Mouse (Mus musculus) thymus, adult 2 months (tissue): ENCODE data around the gene Plekhn1.

ENCODE experiments used
- CTCF ChIP-seq: fragments of 200-500 bp; IDR thresholded peaks from 2 replicates; pipeline ENCODE4 v1.5.1; 2012; ENCODE audit warnings: mild to moderate bottlenecking, control low read depth, low read length, moderate library complexity, borderline replicate concordance; ENCODE audit not compliant: control insufficient read depth, poor library complexity, insufficient read depth; ENCODE audit errors: extremely low read depth
- POLR2A ChIP-seq: fragments of 200-500 bp; IDR thresholded peaks from 2 replicates; pipeline ENCODE4 v1.6.1; 2012; ENCODE audit warnings: mild to moderate bottlenecking, low read length, control low read depth, moderate library complexity; ENCODE audit not compliant: control insufficient read depth, poor library complexity, insufficient read depth; ENCODE audit errors: extremely low read depth

DNA sequence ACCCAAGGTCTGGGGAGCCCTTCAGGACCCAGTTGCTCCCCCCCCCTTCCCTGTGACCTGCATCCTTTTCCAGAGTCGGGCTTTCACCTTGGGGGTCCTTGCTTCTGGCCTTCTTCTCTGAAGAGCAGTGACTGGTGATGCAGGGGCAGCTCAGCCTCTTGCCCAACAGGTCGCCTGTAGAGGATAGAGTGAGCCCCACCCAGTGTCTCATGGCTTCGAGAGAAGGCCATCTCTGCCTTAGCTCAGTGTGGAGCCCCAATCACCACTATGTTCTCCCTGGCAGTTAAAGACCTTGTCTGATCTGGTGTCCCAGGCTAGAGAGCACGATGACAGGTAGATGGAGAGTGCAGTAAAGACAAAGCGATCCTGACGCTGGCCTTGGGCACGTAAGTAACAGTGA, 17.5 kb upstream of the Plekhn1 start:
- TF ChIP-seq CTCF (no peak), POLR2A (no peak)
